Mouse (Mus musculus) retina, postnatal 7 days (tissue): ENCODE results near the gene Pank3.
A peak's percentile ranks its signal among the peaks of the same experiment; 100 is the strongest.

ENCODE experiments used
- DNase-seq: peaks from one replicate; pipeline ENCODE4 v3.0.0-alpha.2; 2012; ENCODE audit warnings: low read depth, low spot score

Pank3 gene

DNA sequence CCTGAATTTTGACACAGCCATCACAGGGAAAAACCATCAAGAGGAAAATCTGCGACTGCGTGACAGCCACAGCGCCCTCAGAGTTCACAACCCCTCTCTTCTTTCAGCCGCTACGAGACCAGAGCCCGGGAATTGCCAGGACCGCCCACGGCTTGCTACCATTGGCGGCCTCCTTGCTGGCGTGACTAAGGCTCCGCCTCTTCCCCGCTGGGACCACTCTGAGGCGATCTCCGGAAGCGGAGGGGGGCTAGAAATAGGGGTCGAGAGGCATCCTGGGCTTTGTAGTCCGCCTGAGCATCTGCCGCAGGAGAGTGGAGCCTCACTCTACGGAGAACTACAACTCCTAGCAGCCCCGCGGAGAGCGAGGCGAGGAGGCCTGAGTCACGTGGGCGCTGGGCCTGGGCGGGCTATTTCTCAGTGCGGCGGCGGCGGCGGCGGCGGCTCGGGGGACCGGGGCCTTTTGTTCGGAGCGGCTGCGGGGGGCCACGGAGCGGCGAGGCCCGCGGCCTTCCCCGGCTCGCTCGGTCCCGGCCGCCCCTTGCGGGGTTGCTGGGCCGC is at the start of gene Pank3:
TSS of gene Pank3 (plus strand) at position 297 of the 558 bp plus-strand sequence.
- DNase-seq = peak; percentile 95

GRCm38 (mm10) chr11:35723876-35724275 is 45.4 kb upstream of the Pank3 start:
- no peak for DNase-seq

DNA sequence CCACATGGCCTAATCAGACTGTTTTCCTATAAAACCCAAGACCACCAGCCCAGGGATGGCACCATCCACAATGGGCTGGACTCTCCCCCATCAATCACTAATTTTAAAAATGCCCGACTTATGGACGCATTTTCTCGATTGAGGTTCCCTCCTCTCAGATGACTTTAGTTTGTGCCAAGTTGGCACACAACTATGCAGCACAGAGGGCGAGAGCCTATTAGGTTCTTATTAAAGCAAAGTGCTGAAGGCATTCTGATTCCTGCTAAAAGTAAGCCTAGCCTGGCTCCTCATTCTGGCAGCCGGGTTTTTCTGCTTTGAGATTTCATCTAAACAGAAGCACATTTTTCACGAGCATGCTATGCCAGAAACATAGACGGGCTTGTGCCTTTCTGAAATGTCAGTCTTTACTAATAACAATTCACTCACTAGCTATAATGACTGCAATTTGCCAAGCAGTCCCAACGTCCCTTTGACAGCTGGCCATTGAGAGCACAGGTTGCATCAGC is 42.9 kb upstream of the Pank3 start:
- DNase-seq = no peak

- DNase-seq = no peak
Observed at GRCm38 (mm10) chr11:35728200-35728599, 41.1 kb upstream of the Pank3 start.

DNA sequence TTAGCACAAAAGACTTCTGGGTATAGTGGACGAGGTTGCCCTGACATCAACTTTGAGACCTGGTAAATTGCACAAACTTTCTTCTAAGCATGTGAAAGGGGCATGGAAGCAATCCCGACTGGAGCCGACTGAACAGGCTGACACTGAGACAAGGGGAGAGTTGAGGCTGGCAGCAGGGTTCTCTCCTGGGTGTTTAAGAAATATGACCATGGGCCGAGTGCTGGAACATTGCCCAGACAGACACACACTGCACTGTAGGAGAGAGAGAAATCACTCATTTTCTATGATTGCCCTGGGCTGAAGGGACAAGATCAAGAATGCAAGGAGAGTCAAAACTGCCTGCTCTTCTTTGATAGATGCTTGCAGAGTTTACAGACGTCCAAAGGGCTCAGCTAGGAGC is 40.1 kb upstream of the Pank3 start:
- DNase-seq = no peak

GRCm38 (mm10) chr11:35732366-35732765 is 36.9 kb upstream of the Pank3 start:
- no peak for DNase-seq

GRCm38 (mm10) chr11:35736817-35737216 is 32.5 kb upstream of the Pank3 start:
- no peak for DNase-seq

- DNase-seq = no peak
Observed at GRCm38 (mm10) chr11:35737262-35737661, 32.0 kb upstream of the Pank3 start.

DNA sequence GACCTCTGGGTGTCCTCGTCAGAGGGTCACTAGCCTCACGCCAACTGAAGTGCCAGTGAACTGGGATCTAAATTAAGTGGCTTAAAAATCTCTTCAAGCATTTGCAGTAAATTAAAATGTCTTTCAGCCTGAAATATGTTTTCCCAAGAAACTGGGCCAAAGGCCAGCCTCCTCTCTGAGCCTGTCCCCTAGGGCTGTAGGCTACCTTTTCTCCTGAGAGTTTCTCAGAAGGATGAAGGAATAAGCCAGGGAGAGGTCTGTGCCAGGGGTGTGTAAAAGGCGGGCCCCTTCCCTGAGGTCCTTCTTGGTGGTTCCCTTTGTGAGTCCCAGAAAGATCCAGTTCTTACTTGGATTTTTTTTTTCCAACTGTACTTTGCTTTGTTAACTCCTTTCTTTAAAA is 31.2 kb upstream of the Pank3 start:
- no peak for DNase-seq

DNA sequence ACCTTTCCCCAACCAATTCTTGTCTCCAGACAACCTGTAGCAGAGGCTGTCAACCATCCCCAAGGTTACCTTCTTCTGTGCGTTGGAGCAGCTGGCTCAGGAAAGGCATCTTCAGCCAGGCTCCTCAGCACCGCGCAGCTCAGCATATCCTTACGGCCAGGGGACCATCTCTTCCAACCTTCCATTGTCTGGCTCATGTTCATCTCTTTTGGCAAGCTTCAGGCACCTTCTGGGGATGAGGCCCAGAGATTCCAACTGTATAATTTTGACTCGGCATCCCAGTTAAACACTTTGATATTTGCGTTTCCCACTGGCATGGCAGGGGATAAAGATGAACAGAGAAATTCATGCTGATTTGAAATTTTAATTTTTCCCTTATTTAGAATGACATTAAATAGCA is 25.7 kb upstream of the Pank3 start:
- DNase-seq = no peak

DNA sequence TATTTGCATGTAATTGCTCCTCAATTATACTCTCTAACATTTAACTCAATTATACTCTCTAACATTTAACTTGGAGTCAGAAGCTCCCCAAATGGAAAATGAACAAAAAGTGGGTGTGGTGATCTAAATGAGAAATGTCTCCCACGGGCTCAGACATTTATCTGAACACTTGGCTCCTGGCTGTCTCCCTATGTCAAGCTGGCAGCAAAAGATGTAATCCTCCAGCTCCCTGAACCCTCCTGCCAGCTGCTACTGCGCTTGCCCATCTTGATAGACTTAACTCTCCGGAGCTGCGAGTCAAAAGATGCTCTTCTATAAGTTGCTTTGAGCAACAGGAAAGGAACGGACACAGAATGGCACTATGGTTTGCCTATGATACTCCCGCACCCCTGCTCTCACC is 24.7 kb upstream of the Pank3 start:
- DNase-seq = no peak

DNA sequence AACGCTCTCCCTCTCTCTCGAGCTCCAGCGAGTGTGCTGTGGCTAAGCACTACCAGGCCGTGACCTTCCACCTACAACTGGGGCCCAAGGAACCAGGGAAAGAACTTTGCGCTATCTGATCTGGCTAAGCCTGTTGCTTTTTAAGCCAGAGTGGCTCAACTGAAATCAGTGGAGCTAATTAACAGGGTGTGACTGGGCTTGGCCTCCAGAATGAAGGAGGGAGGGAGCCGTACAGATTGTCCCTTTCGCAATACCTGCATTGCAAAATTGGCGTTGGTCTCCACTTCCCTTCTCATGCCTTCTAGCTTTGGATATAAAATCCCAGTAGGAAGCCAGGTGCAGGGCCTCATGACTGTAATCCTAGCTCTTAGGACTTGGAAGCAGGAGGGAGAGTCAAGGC is 18.7 kb upstream of the Pank3 start:
- DNase-seq = no peak

- no peak for DNase-seq
Observed at GRCm38 (mm10) chr11:35754906-35755418, 14.3 kb upstream of the Pank3 start.

GRCm38 (mm10) chr11:35755546-35755945 is 13.7 kb upstream of the Pank3 start:
- DNase-seq = no peak

DNA sequence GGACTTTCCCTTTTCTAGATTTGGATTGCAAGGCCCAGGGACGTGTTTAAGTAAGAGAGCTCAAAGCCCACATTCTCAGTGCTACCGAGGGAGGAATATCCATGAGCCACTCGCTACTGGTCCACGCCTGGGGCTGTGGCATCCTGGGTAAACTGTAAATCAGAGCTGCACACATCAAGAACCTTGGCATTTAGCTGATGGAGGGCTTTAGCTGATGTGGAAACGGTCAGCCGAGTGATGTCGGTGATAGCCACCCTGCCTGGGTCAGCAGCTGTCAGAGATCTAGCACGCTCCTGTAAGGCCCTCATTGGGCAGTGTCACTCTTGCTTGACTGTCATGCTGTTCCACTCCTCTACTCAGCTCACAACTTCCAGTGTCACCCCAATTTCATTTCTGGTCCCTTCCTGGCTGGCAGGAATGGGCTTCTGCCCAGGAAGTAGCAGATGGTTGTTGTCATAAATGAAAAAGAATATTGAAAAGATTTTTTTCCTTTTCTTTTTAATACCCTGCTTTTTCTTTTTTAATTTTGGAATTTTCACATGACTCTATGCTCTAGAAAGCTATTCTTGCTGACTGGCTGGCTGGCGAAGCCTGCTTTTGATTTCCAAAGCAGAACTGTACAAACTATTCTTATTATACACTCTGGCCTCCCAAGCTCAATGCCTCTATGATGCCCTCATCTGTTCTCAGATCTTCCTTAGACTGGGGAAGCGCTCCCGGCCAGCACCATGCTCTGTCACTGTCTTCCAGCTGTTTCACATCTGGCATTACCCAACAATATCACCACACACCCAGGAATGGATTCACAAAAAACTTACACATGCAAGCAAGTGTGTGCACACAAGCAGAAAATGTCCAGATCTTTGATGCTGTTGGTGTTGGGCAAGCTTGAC is 12.6 kb upstream of the Pank3 start:
- DNase-seq = no peak

GRCm38 (mm10) chr11:35760001-35760626 is 9.2 kb upstream of the Pank3 start:
- DNase-seq = no peak

GRCm38 (mm10) chr11:35760627-35761003 is 8.7 kb upstream of the Pank3 start:
- no peak for DNase-seq

DNA sequence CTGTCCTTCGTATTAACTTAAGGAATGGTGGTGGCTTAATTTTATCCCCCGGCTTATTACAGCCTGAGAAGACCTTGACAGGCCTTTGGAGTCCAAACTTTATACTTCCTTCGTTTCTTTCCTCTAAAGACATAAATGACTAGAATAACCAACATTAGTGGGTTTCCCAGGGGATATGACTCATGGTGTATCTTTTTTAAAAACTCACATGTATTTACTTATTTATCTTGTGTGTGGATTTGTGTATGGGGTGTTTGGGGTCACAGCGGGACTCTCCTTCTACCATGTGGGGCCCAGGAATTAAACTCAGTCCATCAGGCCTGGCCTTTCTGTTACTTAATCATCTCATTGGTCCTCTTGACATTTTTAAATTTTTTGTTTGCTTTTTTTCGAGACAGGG is 2.4 kb upstream of the Pank3 start:
- no peak for DNase-seq

- peak; percentile 44 for DNase-seq
Observed at GRCm38 (mm10) chr11:35769746-35770437, 608 bp downstream of the Pank3 start.

DNA sequence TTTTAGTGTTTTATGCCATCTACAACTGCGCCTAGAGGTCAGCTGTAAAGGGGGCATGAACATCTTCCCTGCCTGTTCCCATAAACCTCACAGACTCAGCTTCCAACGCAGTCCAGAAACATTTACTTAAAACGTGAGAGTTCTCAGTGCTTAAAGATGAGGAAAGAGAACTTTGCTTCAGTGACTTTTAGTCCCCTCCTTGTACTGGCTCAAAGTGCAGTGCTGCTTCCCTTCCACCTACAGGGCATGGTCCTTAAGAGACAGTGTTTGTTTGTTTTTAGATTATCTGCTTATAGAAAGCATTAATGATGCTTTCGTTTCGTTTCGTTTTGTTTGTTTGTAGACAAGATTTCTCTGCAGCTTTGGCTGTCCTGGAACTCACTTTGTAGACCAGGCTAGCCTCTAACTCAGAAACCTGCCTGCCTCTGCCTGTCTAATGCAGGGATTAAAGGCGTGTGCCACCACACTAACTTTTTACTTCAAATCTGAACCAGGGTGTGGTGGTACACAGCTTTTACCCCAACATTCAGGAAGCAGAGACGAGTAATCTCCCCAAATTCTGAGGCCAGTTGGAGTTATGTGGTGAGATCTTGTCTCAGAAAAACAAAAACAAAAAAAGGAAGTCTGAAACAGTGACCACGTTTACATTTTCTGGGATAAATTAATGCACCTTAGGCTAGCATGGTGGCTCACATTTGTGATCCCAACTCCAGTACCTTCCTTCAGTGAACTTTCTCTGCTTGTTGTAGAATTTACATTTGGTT is 1.6 kb downstream of the Pank3 start:
- DNase-seq = no peak

DNA sequence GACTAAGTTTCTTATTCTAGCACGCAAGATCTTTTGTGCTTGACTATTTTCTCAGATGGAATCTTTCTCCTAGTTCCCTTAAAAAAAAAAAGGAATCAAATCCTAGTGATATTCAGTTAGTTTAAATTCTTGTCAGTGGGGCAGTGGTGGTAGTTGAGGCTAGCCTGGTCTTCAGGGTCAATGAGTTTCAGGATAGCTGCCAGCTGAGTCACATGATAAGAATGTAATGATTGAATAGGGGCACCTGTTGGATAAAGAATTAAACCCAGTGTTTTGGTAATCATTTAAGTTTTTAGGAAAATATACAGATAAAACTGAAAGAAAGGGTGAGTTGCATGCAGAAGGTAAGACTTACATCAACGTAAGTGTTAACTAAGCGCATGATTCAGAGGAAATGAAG is 6.3 kb downstream of the Pank3 start:
- DNase-seq = no peak
